In the genomic region with DNA sequence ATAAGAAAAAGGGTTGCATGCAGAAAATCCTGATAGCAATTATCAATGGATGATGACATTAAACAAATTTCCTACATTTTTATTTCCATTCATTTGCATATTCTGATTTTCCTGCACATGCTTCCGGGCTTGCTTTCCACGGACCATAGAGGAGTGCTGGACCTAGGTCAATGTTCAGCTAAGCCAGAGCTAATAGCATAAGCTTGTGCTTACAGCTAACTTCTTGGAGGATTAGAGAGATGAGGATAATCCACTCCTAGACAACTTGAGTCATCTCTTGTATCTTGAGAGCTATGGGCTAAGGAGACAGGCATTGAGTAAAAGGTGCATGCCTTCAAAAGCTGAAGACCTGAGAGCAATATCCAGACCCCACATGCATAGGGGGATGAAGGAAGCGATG, we compare ENCODE assay signal across 23 mouse cellular contexts.
DNase-seq lines count a peak whose midpoint lies in the region; TF ChIP-seq lines count a peak whose summit lies in the region.
"Had no signal": no experiment of that assay in that cellular context is flagged by ENCODE, and none has a peak within 500 bp of the region (broad histone marks: within the 10 kb centered on the region; RNA-seq: fewer than 3 reads in every experiment).

No protein-coding gene starts in this region.

- H3K36me3 ChIP-seq in small intestine, adult 2 months (ENCODE audit: control insufficient read depth, insufficient read depth, low read length) = no peaks in the 10 kb centered on the region
- H3K36me3 ChIP-seq: forebrain, embryonic 10.5 days; G1E; hindbrain, embryonic 12.5 days; hindbrain, embryonic 15.5 days had no signal

- WGBS in large intestine, adult 2 months = 47% methylated on average over 3 of the region's 3 CpGs
- 53% methylated on average over 3 of the region's 3 CpGs for WGBS in small intestine, adult 2 months

- no peaks in the 10 kb centered on the region for H3K27me3 ChIP-seq in small intestine, adult 2 months (ENCODE audit: control insufficient read depth, insufficient read depth, low read length)
- H3K27me3 ChIP-seq: CH12.LX; forebrain, embryonic 13.5 days; hindbrain, embryonic 12.5 days; hindbrain, embryonic 15.5 days; Patski had no signal

- no peak for TF ChIP-seq CTCF in small intestine, adult 2 months (IDR thresholded peaks at IDR 0.05; ENCODE audit: extremely low read depth, insufficient read length, insufficient replicate concordance, low read depth, low read length)

- DNase-seq in retina, adult 2 months (ENCODE audit: low read depth, low spot score) = peak; percentile 8
- DNase-seq in retina, embryonic 14.5 days (ENCODE audit: low spot score) = no peak
- peak; percentile 28 for DNase-seq in large intestine, adult 2 months (ENCODE audit: low read depth, low spot score)
- DNase-seq in thymus, postnatal 36 days = no peak
- no peak for DNase-seq in thymus, postnatal 0 days (ENCODE audit: low spot score)
- no peak for DNase-seq in adrenal gland, adult 18-20 months (ENCODE audit: low spot score in 2 of 2)
- DNase-seq: adrenal gland, adult 2 months; adrenal gland, postnatal 14 days; B cell, adult 2 months; cerebellum, adult 11-12 months; cerebellum, adult 9-10 months; cerebellum, postnatal 14 days; gastrocnemius, adult 2 months; gastrocnemius, postnatal 14 days; heart, adult 11 months had no signal

- no peak overlapping the region for H3K4me3 ChIP-seq in small intestine, adult 2 months (ENCODE audit: low read depth, low read length)
- H3K4me3 ChIP-seq: forebrain, embryonic 10.5 days; forebrain, embryonic 13.5 days; gastrocnemius, adult 2 months; hindbrain, embryonic 12.5 days; hindbrain, embryonic 15.5 days had no signal

- no peak for TF ChIP-seq POLR2A in small intestine, adult 2 months (IDR thresholded peaks at IDR 0.05; ENCODE audit: low read depth, low read length)

- peaks cover 24% of the 10 kb centered on the region for H3K4me1 ChIP-seq in small intestine, adult 2 months (ENCODE audit: control insufficient read depth, insufficient read depth, insufficient read length, low read length)
- H3K4me1 ChIP-seq: forebrain, embryonic 13.5 days; hindbrain, embryonic 12.5 days; hindbrain, embryonic 15.5 days had no signal

- H3K27ac ChIP-seq in small intestine, adult 2 months (ENCODE audit: insufficient read depth, low read depth, low read length) = peak overlapping the region; percentile 99
- H3K27ac ChIP-seq: forebrain, embryonic 10.5 days; forebrain, embryonic 13.5 days; gastrocnemius, adult 2 months; hindbrain, embryonic 12.5 days; hindbrain, embryonic 15.5 days had no signal

Comparison
In these comparisons a context has a peak if more than half of its experiments do, and no peak if none do; other contexts are left out.
1. DNase-seq: peak in retina, adult 2 months (single experiment) and large intestine, adult 2 months (single experiment); none in retina, embryonic 14.5 days (single experiment), thymus, postnatal 36 days (0 of 2), thymus, postnatal 0 days (single experiment) and adrenal gland, adult 18-20 months (0 of 2).